Comparison of ENCODE assay signal across 8 mouse cellular contexts in the genomic region with DNA sequence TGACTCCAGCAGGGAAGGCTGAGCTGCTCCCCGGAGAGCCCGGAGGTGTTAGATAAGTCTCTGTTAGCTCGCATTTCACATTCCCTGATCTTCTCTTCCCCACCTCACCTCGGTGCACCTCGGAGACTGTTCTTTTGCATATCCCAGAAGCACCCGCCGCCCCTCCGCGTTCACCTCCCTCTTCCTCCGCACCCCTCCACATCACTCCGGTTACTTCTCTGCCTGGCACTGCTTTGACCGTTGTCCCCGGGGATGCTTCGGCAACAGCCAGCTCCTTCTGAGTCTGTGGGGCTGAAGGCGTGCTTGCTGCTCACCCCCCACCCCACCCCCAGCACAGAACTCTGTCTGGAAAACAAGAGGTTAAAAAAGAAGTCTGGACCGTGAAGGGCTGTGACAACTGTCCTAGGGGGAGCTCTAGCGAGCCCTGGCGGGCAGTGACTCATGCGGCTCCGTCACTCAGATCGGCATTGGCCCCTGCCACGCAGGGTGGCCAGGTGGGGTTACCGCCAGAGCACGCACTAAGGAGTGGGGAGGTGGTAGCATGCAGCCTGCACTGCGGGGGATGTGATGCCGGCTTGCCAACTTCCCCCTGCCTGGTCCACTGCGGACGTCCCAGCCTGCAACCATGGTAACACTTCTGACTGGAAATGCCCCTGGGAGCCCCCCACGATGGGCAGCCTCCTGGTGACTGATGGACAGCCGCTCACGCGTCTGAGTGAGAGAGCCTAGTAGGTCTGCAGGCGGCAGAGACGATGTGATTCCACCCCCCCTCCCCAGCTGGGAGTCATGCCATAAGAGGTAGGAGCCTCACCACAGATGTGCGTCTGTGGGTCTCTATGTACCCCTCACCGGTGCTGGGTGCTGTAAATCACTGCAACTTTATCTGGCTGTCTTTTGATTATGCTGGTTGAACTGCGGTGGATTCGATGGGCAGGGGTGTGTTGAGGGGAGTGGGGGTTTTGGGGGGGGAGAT.
DNase-seq lines count a peak whose midpoint lies in the region; ATAC-seq lines count a peak whose summit lies in the region.

No protein-coding gene starts in this region.

- no peaks in the 10 kb centered on the region for H3K9me3 ChIP-seq in intestine, embryonic 14.5 days (ENCODE audit: control insufficient read depth, low read length)
- no peaks in the 10 kb centered on the region for H3K9me3 ChIP-seq in limb, embryonic 11.5 days (ENCODE audit: control insufficient read depth, low read length)
- H3K9me3 ChIP-seq in midbrain, embryonic 14.5 days (ENCODE audit: control insufficient read depth, low read length), result no peaks in the 10 kb centered on the region

- H3K27me3 ChIP-seq in intestine, embryonic 14.5 days (replicated peaks; ENCODE audit: control insufficient read depth, insufficient read depth, low read length), result no peaks in the 10 kb centered on the region; the same call in 1 of the 2 replicates
- no peaks in the 10 kb centered on the region for H3K27me3 ChIP-seq in limb, embryonic 11.5 days (ENCODE audit: control insufficient read depth, insufficient read depth, low read length)
- H3K27me3 ChIP-seq in midbrain, embryonic 14.5 days (ENCODE audit: control insufficient read depth, insufficient read depth, low read length), result no peaks in the 10 kb centered on the region

- H3K36me3 ChIP-seq in intestine, embryonic 14.5 days (ENCODE audit: control insufficient read depth, insufficient read depth, low read length), result no peaks in the 10 kb centered on the region
- no peaks in the 10 kb centered on the region for H3K36me3 ChIP-seq in limb, embryonic 11.5 days (ENCODE audit: control insufficient read depth, insufficient read depth, low read length)
- H3K36me3 ChIP-seq in midbrain, embryonic 14.5 days (ENCODE audit: control insufficient read depth, insufficient read depth, low read length), result no peaks in the 10 kb centered on the region

- no peak overlapping the region for H3K9ac ChIP-seq in intestine, embryonic 14.5 days (ENCODE audit: low read length)
- H3K9ac ChIP-seq in limb, embryonic 11.5 days (ENCODE audit: low read length), result 0 out of 2 replicates have a peak overlapping the region, but pooled peaks have one; percentile 7
- peak overlapping the region; percentile 49 for H3K9ac ChIP-seq in midbrain, embryonic 14.5 days (replicated peaks; ENCODE audit: low read length)

- ATAC-seq in intestine, embryonic 14.5 days (replicated peaks; ENCODE audit: low FRiP score, low TSS enrichment, low read depth), result 0 out of 2 replicates have a peak, but pooled peaks have one; percentile 66
- ATAC-seq in limb, embryonic 11.5 days (ENCODE audit: insufficient number of reproducible peaks, low FRiP score, low TSS enrichment, low read depth), result peak; percentile 65
- peak; percentile 76 for ATAC-seq in midbrain, embryonic 14.5 days (ENCODE audit: low FRiP score, low TSS enrichment)

- no peak overlapping the region for H3K27ac ChIP-seq in intestine, embryonic 14.5 days (ENCODE audit: low read depth)
- H3K27ac ChIP-seq in limb, embryonic 11.5 days (replicated peaks; ENCODE audit: low read depth, low read length), result no peak overlapping the region
- H3K27ac ChIP-seq in midbrain, embryonic 14.5 days (replicated peaks; ENCODE audit: low read depth, low read length), result peak overlapping the region; percentile 70

- DNase-seq in adrenal gland, adult 2 months, result peak; percentile 74
- DNase-seq in cerebellum, adult 9-11 months, result peak; percentile 83
- peak; percentile 52 to 77 for DNase-seq in frontal cortex, adult 2 months (ENCODE audit: extremely low spot score in 1 of 2, low spot score in 1 of 2)
- peak; percentile 67 for DNase-seq in intestine, embryonic 14.5 days (ENCODE audit: low spot score)
- DNase-seq in limb, embryonic 11.5 days (ENCODE audit: low spot score), result peak; percentile 50
- DNase-seq in midbrain, embryonic 14.5 days, result peak; percentile 81
- DNase-seq in urinary bladder, postnatal 36 days (ENCODE audit: low spot score in 2 of 2), result peak; percentile 32 to 34
- no peak for DNase-seq in spleen, adult 18-20 months

- 9% methylated on average over 38 of the region's 38 CpGs for WGBS in intestine, embryonic 14.5 days
- 3% methylated on average over 38 of the region's 38 CpGs for WGBS in limb, embryonic 11.5 days
- WGBS in midbrain, embryonic 14.5 days, result 3% methylated on average over 38 of the region's 38 CpGs

- H3K4me3 ChIP-seq in intestine, embryonic 14.5 days (ENCODE audit: low read depth, low read length), result peak overlapping the region; percentile 22
- H3K4me3 ChIP-seq in limb, embryonic 11.5 days (ENCODE audit: low read depth, low read length), result peak overlapping the region; percentile 23
- H3K4me3 ChIP-seq in midbrain, embryonic 14.5 days (replicated peaks; ENCODE audit: low read depth, low read length), result peak overlapping the region; percentile 44

- peak overlapping the region; percentile 65 for H3K4me2 ChIP-seq in intestine, embryonic 14.5 days (ENCODE audit: low read length)
- peak overlapping the region; percentile 70 for H3K4me2 ChIP-seq in limb, embryonic 11.5 days (ENCODE audit: low read depth, severe bottlenecking)
- H3K4me2 ChIP-seq in midbrain, embryonic 14.5 days (ENCODE audit: low read length), result peak overlapping the region; percentile 80

- peaks cover 11% of the 10 kb centered on the region for H3K4me1 ChIP-seq in intestine, embryonic 14.5 days (replicated peaks; ENCODE audit: control insufficient read depth, insufficient read depth, low read length)
- peaks cover 10% of the 10 kb centered on the region for H3K4me1 ChIP-seq in limb, embryonic 11.5 days (ENCODE audit: control insufficient read depth, insufficient read depth, low read length)
- peaks cover 14% of the 10 kb centered on the region; the same call in 1 of the 2 replicates for H3K4me1 ChIP-seq in midbrain, embryonic 14.5 days (ENCODE audit: control insufficient read depth, insufficient read depth, low read length)

Comparison
In these comparisons a context has a peak if more than half of its experiments do, and no peak if none do; other contexts are left out.
1. DNase-seq: peak in adrenal gland, adult 2 months (single experiment), cerebellum, adult 9-11 months (single experiment), frontal cortex, adult 2 months (2 of 2), intestine, embryonic 14.5 days (single experiment), limb, embryonic 11.5 days (single experiment), midbrain, embryonic 14.5 days (single experiment) and urinary bladder, postnatal 36 days (2 of 2); none in spleen, adult 18-20 months (0 of 2).
2. Peak in every context shown above with its lines, with median percentiles within 50 percentile points of each other: ATAC-seq, H3K4me2 ChIP-seq and H3K4me3 ChIP-seq.